Mouse (Mus musculus) olfactory bulb, adult 2 months (tissue): ENCODE results near the gene Disp1.

Experiments used
- CTCF ChIP-seq: fragments of 200-500 bp; IDR thresholded peaks from 2 replicates; pipeline ENCODE4 v1.5.1; 2012; ENCODE audit warnings: low read depth, mild to moderate bottlenecking, low read length, moderate library complexity; ENCODE audit not compliant: insufficient read depth
- POLR2A ChIP-seq: fragments of 200-500 bp; IDR thresholded peaks from 2 replicates; pipeline ENCODE4 v1.6.1; 2012; ENCODE audit warnings: mild to moderate bottlenecking, low read depth, low read length, moderate library complexity; ENCODE audit not compliant: insufficient read depth

- TF ChIP-seq CTCF: no peak
- peak; percentile 47; the same call in 1 of the 2 replicates for TF ChIP-seq POLR2A
These were observed at the start of gene Disp1 for GRCm38 (mm10) chr1:183220796-183221718.
